Mouse (Mus musculus): ENCODE results near the gene Pcif1. TPM values are rescaled to one million over a fixed set of nuclear protein-coding genes. Genes with fewer than 3 reads are reported as not detected.
"Not testable (repeated sequence)": the region's sequence is repeated elsewhere in the genome, so short reads cannot be mapped to it uniquely, and the experiment has no call there.

Pcif1 gene
- total RNA-seq, 1 experiment from 2014 or later, result 23.4 TPM

- ATAC-seq (replicated peaks in 1 of 2; ENCODE audit: insufficient read depth in 1 of 2, low FRiP score in 2 of 2, low TSS enrichment in 1 of 2, low read depth in 1 of 2, poor library complexity in 2 of 2, severe bottlenecking in 2 of 2), result no peak
Observed at GRCm38 (mm10) chr2:164862179-164862861, 16.8 kb upstream of the Pcif1 start.

DNA sequence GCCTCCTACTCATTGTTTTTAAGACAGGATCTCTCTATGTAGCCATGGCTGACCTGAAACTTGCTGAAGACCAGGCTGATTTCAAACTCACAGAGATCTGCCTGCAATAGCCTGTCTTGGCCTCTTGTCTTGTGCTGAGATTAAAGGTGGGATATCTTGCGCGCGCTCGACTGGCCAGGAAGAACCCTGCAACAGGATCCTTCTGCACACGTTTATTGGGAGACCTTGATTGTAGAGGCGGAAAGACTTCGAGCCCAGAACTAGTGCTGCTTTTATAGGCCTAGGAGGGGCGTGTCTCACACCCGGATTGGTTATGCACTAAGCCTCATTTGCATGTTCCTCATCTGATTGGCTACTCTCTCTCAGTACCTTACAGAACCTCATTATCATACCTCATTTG lies 15.7 kb upstream of the Pcif1 start:
- not testable (repeated sequence) for ATAC-seq (replicated peaks in 1 of 2; ENCODE audit: insufficient read depth in 1 of 2, low FRiP score in 2 of 2, low TSS enrichment in 1 of 2, low read depth in 1 of 2, poor library complexity in 2 of 2, severe bottlenecking in 2 of 2)

DNA sequence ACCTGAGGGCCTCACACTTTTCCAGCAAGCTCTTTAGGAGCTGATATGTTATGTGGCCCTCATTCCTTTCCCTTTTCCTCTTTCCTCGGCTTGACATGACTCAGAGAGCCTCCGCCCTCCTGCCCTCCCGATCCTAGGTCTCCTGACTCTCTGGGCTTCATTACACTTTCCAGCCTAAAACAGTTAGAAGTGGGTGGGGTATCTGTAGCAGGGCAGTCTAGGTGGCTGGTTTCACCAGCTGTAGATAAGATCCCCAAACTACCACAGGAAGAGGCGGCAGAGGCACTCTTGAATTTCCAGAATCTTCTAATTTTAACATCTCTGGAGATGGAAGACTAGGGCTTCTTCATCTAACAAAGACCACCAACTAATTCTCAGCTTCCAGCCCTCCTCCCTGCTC lies 14.5 kb upstream of the Pcif1 start:
- no peak for ATAC-seq (replicated peaks in 1 of 2; ENCODE audit: insufficient read depth in 1 of 2, low FRiP score in 2 of 2, low TSS enrichment in 1 of 2, low read depth in 1 of 2, poor library complexity in 2 of 2, severe bottlenecking in 2 of 2)

DNA sequence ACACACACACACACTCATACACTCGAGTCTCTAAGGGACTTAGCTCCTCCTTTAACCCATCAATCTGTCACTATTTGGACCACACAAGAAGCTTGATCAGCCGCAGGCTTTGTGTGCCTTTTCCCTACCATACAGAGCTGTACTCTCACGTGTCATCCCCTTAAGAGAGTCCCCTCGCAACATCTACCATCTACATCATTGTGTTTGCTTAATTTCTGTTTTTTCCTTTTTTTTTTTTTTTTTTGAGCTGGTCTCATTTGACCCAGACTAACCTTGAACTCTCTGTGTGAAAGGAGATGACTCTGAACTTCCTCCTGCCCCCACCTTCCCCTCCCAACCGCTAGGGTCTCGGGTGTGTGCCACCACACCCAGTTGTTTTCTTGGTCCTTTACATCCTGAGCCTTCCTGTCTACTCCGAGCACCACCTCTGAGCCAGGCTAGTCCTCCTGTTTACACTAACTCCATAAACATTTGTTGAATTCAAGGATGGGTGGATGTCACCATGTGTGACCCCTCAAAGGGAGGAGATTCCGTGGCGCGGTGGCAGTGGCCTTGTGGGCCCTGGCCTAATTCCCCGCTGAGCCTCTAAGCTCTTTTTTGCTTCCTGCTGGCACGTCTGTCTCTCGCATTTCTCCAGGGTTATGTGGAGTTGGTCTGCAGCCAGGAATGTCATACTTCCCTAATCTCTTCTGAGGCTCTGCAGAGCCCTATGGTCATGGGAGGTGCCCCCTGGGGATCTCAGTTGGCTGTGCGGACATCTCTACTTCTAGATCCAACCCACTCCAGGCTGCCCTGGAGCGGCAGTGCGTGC lies 12.2 kb upstream of the Pcif1 start:
- ATAC-seq (replicated peaks in 1 of 2; ENCODE audit: insufficient read depth in 1 of 2, low FRiP score in 2 of 2, low TSS enrichment in 1 of 2, low read depth in 1 of 2, poor library complexity in 2 of 2, severe bottlenecking in 2 of 2), result peak; percentile 63 to 75

DNA sequence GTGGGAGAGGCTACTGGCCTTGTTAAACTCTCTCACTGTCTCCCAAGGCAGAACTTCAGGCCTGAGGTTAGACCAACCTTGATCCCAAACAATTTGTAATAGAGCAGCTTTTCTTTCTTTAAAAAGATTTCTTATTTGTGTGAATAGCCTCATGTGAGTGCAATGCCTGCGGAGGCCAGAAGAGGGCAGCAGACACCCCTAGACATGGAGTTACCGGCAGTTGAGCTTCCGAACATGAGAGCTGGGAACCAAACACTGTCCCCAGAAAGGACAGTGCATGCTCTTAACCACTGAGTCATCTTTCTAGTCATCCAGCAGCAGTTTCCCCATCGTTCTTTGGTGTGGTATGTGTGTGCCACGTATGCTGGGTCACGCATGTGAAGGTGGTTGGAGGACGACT lies 11.5 kb upstream of the Pcif1 start:
- ATAC-seq (replicated peaks in 1 of 2; ENCODE audit: insufficient read depth in 1 of 2, low FRiP score in 2 of 2, low TSS enrichment in 1 of 2, low read depth in 1 of 2, poor library complexity in 2 of 2, severe bottlenecking in 2 of 2), result no peak

GRCm38 (mm10) chr2:164868491-164868890 lies 10.6 kb upstream of the Pcif1 start:
- ATAC-seq (replicated peaks in 1 of 2; ENCODE audit: insufficient read depth in 1 of 2, low FRiP score in 2 of 2, low TSS enrichment in 1 of 2, low read depth in 1 of 2, poor library complexity in 2 of 2, severe bottlenecking in 2 of 2), result peak in 1 of 2 experiments; percentile 37; a peak in 1 of 4 replicates

- ATAC-seq (replicated peaks in 1 of 2; ENCODE audit: insufficient read depth in 1 of 2, low FRiP score in 2 of 2, low TSS enrichment in 1 of 2, low read depth in 1 of 2, poor library complexity in 2 of 2, severe bottlenecking in 2 of 2), result no peak
Observed at GRCm38 (mm10) chr2:164871602-164872303, 7.4 kb upstream of the Pcif1 start.

DNA sequence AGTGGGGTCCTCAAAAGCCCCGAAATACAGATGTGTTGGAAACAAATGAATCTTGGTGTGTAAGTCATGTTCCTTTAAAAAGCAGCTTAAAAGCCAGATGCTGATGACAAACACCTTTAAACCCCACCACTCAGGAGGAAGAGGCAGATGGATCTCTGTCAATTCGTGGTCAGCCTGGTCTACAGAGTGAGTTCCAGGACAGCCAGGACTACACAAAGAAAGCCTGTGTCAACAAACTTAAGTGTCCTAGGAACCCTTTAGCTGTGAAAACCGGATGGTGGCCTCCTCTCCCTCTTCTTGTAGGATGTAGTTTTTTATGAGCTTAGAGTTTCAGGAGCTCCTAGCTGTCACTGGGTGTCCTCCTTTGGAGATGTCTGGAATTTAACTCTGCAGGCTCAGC lies 5.5 kb upstream of the Pcif1 start:
- no peak for ATAC-seq (replicated peaks in 1 of 2; ENCODE audit: insufficient read depth in 1 of 2, low FRiP score in 2 of 2, low TSS enrichment in 1 of 2, low read depth in 1 of 2, poor library complexity in 2 of 2, severe bottlenecking in 2 of 2)

DNA sequence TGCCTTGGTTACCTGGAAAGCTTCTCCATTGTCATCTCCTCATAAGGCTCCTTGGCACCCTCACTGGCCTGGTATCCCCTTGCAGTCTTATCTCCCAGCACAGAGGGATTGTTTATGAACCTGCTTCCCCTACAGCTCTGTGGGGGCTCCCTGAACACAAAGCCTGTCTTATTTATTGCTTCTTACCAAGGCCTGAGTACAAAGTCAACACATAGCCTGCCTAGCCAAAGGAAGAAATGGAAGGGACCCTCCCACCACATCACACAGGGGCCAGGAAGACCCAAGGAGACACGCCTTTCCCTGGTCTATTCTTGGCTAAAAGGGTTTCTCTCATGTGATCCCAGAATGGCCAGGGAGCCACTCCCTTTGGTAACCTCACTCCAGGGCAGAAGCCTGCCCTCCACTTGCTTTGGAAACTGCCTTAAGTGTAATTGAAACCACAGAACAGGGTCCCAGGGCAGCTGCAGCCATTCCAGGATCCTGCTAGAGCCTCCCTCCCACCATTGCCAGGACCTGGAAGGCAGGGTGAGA lies 4.8 kb upstream of the Pcif1 start:
- ATAC-seq (replicated peaks in 1 of 2; ENCODE audit: insufficient read depth in 1 of 2, low FRiP score in 2 of 2, low TSS enrichment in 1 of 2, low read depth in 1 of 2, poor library complexity in 2 of 2, severe bottlenecking in 2 of 2), result no peak

- ATAC-seq (replicated peaks in 1 of 2; ENCODE audit: insufficient read depth in 1 of 2, low FRiP score in 2 of 2, low TSS enrichment in 1 of 2, low read depth in 1 of 2, poor library complexity in 2 of 2, severe bottlenecking in 2 of 2), result not testable (repeated sequence)
Observed at GRCm38 (mm10) chr2:164875648-164876047, 3.5 kb upstream of the Pcif1 start.

DNA sequence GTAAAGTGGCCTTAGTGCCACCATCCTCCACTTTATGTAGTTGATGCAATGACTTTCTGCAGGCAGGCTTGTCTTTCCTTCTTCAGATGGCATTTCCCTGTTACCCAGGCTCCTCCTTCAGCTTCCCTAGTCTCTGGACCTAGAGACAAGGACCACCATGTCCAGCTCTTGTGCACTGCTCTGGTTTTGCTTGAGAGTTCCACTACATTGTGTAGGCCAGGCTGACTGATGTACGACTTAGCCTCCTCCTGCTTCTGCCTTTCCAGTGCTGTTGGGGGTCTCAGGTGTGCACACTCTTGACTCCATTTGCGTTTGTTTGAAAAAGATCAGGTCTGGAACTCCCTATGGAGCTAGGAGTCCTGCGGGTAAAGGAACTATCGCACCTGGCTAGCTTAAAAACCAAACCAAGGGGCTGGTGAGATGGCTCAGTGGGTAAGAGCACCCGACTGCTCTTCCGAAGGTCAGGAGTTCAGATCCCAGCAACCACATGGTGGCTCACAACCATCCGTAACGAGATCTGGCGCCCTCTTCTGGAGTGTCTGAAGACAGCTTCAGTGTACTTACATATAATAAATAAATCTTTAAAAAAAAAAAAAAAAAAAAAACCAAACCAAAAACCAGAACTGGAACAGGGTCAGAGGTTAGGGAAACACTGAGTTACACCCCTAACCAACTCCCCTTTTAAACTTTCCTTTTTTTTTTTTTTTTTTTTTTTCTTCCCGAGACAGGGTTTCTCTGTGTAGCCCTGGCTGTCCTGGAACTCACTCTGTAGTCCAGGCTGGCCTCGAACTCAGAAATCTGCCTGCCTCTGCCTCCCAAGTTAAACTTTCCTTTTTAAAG lies 1.5 kb upstream of the Pcif1 start:
- ATAC-seq (replicated peaks in 1 of 2; ENCODE audit: insufficient read depth in 1 of 2, low FRiP score in 2 of 2, low TSS enrichment in 1 of 2, low read depth in 1 of 2, poor library complexity in 2 of 2, severe bottlenecking in 2 of 2), result not testable (repeated sequence)

DNA sequence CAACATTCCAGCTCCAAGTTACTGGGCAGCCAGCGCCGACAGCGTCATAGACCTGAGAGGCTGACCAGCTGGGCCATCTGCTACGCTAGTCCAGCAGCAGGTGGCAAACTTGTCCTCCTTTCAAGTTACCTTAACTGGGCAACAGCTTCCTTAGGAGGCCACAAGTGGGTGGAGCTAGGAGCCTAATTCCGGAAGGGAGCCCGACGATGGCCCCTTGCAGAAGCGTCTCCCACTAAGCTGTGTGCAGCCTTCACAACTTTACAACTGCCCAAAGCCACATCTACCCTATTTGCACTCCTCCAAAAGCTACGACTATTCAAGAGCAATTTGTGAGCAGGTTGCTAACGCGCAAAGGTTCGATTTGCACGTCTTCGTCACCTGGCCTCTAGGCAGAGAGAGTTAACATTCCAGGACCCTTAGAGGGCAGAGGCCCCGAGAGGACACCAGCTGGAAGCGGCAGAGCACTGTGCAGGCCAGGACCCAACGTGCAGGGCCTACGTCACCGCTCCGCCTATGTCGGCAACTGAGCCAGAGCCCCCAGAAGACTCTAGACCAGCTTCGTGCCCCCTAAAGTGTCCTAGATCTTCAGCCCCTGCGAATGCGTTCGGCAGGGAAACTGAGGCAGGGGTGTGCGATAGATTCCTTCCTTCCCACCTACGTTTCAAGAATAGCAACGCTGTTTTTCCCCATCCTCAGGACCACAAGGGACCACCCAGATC lies 436 bp upstream of the Pcif1 start:
- peak; percentile 49 to 53 for ATAC-seq (replicated peaks in 1 of 2; ENCODE audit: insufficient read depth in 1 of 2, low FRiP score in 2 of 2, low TSS enrichment in 1 of 2, low read depth in 1 of 2, poor library complexity in 2 of 2, severe bottlenecking in 2 of 2)

DNA sequence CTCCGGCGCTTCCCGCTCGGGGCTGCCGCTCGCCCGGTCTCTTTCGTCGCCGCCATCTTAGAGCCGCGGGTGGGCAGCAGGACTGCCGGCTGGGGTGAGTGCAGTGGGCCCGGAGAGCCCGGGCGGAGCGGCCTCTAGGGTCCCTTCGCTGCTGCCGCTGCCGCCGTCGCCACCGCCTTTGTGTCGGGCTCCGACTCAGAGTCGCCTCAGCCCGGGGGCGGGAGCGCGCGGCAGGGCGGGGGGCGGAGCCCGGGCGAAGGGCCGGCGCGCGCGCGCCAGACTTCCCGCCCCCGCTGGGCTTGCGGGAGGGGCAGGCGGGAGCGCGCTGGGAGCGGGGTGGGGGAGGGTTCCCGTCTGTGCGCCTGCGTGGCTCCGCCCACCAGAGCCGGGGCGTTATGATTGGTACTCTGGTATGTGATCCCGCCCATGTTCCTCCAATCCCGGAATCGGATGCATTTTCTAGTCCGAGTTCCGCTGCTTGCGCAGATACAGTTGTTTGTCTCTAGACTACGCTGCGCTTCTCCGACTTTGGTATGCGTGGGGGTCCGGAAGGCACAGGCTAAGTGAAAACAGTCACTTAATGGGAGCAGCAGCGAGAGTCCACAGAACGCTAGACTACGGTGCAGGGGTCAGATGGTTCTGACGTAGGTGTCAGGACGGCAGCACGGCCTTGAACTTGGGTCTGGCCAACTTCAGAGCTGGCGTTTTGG lies 619 bp downstream of the Pcif1 start:
- ATAC-seq (replicated peaks in 1 of 2; ENCODE audit: insufficient read depth in 1 of 2, low FRiP score in 2 of 2, low TSS enrichment in 1 of 2, low read depth in 1 of 2, poor library complexity in 2 of 2, severe bottlenecking in 2 of 2), result peak; percentile 83 to 88

DNA sequence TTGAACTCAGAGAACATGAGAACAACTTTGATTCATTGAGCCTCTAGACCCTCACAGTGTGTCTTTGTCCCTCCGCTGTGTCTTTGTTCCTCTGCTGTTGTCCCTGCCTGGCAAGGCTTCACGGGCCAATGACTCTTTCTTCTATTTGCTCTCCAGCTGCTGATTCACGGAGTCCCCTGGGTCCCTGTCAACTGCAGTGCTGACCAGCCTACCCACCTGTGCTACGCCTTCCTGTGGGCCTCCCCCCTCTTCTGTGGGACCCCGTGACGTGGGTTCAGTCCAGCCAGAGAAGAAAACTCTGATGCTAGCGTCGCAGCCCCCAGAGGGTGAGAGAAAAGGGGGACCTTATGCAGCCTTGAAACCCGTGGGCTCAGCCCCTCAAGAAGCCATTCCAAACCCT lies 3.5 kb downstream of the Pcif1 start:
- ATAC-seq (replicated peaks in 1 of 2; ENCODE audit: insufficient read depth in 1 of 2, low FRiP score in 2 of 2, low TSS enrichment in 1 of 2, low read depth in 1 of 2, poor library complexity in 2 of 2, severe bottlenecking in 2 of 2), result no peak

DNA sequence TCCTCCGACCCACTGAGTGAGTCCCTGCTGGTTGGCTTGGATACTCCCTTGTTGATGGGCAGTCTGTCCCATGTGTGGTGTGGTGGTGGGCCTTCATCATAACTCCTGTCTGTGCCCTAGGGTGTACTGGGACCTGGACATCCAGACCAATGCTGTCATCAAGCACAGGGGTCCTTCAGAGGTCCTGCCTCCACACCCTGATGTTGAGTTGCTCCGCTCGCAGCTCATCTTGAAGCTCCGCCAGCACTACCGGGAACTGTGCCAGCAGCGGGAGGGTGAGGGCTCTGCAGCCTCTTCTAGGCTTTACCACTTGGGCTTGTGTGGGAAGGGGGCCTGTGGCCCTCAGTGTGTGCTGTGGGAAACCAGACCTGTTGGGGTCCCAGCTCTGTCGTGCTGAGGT lies 6.7 kb downstream of the Pcif1 start:
- ATAC-seq (replicated peaks in 1 of 2; ENCODE audit: insufficient read depth in 1 of 2, low FRiP score in 2 of 2, low TSS enrichment in 1 of 2, low read depth in 1 of 2, poor library complexity in 2 of 2, severe bottlenecking in 2 of 2), result no peak

GRCm38 (mm10) chr2:164886617-164887016 lies 7.5 kb downstream of the Pcif1 start:
- ATAC-seq (replicated peaks in 1 of 2; ENCODE audit: insufficient read depth in 1 of 2, low FRiP score in 2 of 2, low TSS enrichment in 1 of 2, low read depth in 1 of 2, poor library complexity in 2 of 2, severe bottlenecking in 2 of 2), result no peak

Measured in hematopoietic stem cell, adult 5-6 weeks (primary cell).